Mouse (Mus musculus): Measurements from ENCODE around the gene Klhl22. TPM values are rescaled to one million over a fixed set of nuclear protein-coding genes. Genes with fewer than 3 reads are reported as not detected.
A peak's percentile ranks its signal among the peaks of the same experiment; 100 is the strongest.

The Klhl22 gene
- total and polyA plus RNA-seq, 3 experiments = not detected

GRCm38 (mm10) chr16:17721822-17722460 is 37.5 kb upstream of the Klhl22 start:
- peaks cover 0 to 27% of the 10 kb centered on the region in 2 experiments for H3K36me3 ChIP-seq (replicated peaks in 1 of 2; ENCODE audit: control insufficient read depth in 1 of 2, insufficient read depth in 1 of 2, low read length in 1 of 2)
- peak overlapping the region; percentile 72 to 75 (median 75) for H3K4me3 ChIP-seq (replicated peaks in 1 of 3; ENCODE audit: low read depth in 2 of 3, low read length in 2 of 3, poor library complexity in 1 of 3)
- H3K9me3 ChIP-seq (replicated peaks; ENCODE audit: low read length) = no peaks in the 10 kb centered on the region
- peak overlapping the region; percentile 80 for H3K9ac ChIP-seq (ENCODE audit: insufficient read depth, low read depth)
- peak overlapping the region; percentile 87 for H3K4me2 ChIP-seq (ENCODE audit: insufficient read depth, low read depth, poor library complexity, severe bottlenecking)
- peaks cover 55% of the 10 kb centered on the region for H3K79me2 ChIP-seq (replicated peaks; ENCODE audit: control insufficient read depth, extremely low read depth, insufficient read depth, poor library complexity, severe bottlenecking)
- H3K27ac ChIP-seq (ENCODE audit: insufficient read depth, low read depth) = peak overlapping the region; percentile 66
- H3K4me1 ChIP-seq (ENCODE audit: control insufficient read depth in 1 of 2, insufficient read depth in 2 of 2) = peaks cover 7 to 30% of the 10 kb centered on the region in 2 experiments
- dilution Hi-C loops (cut with MboI; ENCODE audit: extremely low pct_ligation_motif_present, extremely low pct_unique_long_range_greater_than_20kb, low sequenced_read_pairs) (no loop called here), in situ Hi-C loops (cut with MboI; ENCODE audit: low pct_ligation_motif_present, low pct_unique_long_range_greater_than_20kb, low sequenced_read_pairs) (no loop called here)
- no peaks in the 10 kb centered on the region for H3K27me3 ChIP-seq (replicated peaks)
- peak; percentile 33 for DNase-seq (ENCODE audit: extremely low read depth)
- TF ChIP-seq IRF4 (IDR thresholded peaks at IDR 0.05; ENCODE audit: low read depth, low read length) (no peak), MEF2A (IDR thresholded peaks at IDR 0.05; ENCODE audit: borderline replicate concordance, low read depth, low read length) (no peak), SIN3A (IDR thresholded peaks at IDR 0.05; ENCODE audit: low read length) (peak; percentile 7; the same call in 1 of the 2 replicates), MYC (IDR thresholded peaks at IDR 0.05; ENCODE audit: low read depth, low read length) (0 out of 2 replicates have a peak, but pooled peaks have one; percentile 17)

DNA sequence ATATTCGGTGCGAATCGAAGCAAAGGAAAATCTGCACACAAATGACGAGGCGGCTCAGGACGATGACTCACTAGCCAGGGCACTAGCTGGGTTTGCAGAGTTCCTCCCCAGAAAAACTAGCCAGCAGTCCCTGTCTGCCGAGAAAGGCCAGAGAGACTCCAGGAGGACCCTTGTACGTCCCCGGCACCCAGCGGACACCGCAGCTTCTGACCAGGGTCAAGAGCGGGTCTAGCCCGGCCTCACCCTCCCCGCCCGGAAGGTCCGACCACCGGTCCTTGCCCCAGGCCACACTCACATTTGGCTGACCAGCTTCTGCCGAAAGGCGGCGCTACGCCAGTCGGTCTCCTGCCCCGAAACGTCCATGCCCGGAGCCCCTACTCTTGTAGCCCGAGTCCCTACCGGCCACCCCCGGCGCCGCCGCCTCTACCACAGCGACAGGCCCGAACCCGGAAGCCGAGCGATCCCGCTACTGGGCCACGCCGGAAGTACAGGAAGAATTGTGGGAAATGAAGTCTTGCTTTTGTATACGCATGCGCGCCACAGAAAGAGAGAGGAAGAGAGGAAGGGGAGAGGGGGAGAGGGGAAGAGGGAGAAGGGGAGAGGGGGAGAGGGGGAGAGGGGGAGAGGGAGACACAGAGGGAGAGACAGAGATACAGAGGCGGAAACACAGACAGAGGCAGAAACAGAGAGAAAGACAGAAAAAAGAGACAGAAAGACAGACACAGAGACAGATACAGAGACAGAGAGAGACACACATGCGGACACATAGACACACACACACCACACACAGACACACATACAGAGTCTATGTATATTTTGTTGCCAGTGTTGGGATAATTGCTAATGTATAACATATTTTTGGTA is 36.7 kb upstream of the Klhl22 start:
- H3K4me1 ChIP-seq (ENCODE audit: control insufficient read depth in 1 of 2, insufficient read depth in 2 of 2) = peaks cover 8 to 32% of the 10 kb centered on the region in 2 experiments
- dilution Hi-C loops (cut with MboI; ENCODE audit: extremely low pct_ligation_motif_present, extremely low pct_unique_long_range_greater_than_20kb, low sequenced_read_pairs) (no loop called here), in situ Hi-C loops (cut with MboI; ENCODE audit: low pct_ligation_motif_present, low pct_unique_long_range_greater_than_20kb, low sequenced_read_pairs) (no loop called here)

More for the DNA sequence above, 36.7 kb upstream of the Klhl22 start:
- Histone ChIP-seq H3K27ac (ENCODE audit: insufficient read depth, low read depth) (peak overlapping the region; percentile 66), H3K27me3 (replicated peaks) (no peaks in the 10 kb centered on the region), H3K36me3 (replicated peaks in 1 of 2; ENCODE audit: control insufficient read depth in 1 of 2, insufficient read depth in 1 of 2, low read length in 1 of 2) (peaks cover 0 to 19% of the 10 kb centered on the region in 2 experiments), H3K79me2 (replicated peaks; ENCODE audit: control insufficient read depth, extremely low read depth, insufficient read depth, poor library complexity, severe bottlenecking) (peaks cover 47% of the 10 kb centered on the region), H3K9me3 (replicated peaks; ENCODE audit: low read length) (no peaks in the 10 kb centered on the region), H3K9ac (ENCODE audit: insufficient read depth, low read depth) (peak overlapping the region; percentile 80), H3K4me2 (ENCODE audit: insufficient read depth, low read depth, poor library complexity, severe bottlenecking) (peak overlapping the region; percentile 87), H3K4me3 (replicated peaks in 1 of 3; ENCODE audit: low read depth in 2 of 3, low read length in 2 of 3, poor library complexity in 1 of 3) (peak overlapping the region; percentile 72 to 75 (median 75))
- TF ChIP-seq GABPA (IDR thresholded peaks at IDR 0.05; ENCODE audit: insufficient replicate concordance, low read depth, low read length) = no peak; the same call in 1 of the 2 replicates
- TF ChIP-seq MXI1 (IDR thresholded peaks at IDR 0.05; ENCODE audit: low read depth, low read length) = peak; percentile 75
- TF ChIP-seq CHD1 (IDR thresholded peaks at IDR 0.05; ENCODE audit: low read depth, low read length) = peak; percentile 20; the same call in 1 of the 2 replicates
- TF ChIP-seq KAT2A (IDR thresholded peaks at IDR 0.05; ENCODE audit: insufficient replicate concordance, low read length) = peak; percentile 87; the same call in 1 of the 2 replicates
- TF ChIP-seq ELF1 (IDR thresholded peaks at IDR 0.05; ENCODE audit: low read depth, low read length) = peak; percentile 99
- peak in 1 of 2 experiments; percentile 57; a peak in 2 of 4 replicates for TF ChIP-seq CTCF (conservative IDR thresholded peaks at IDR 0.05 in 1 of 2, IDR thresholded peaks at IDR 0.05 in 1 of 2; ENCODE audit: low read depth in 2 of 2, low read length in 2 of 2)
- peak; percentile 91 for TF ChIP-seq NELFE (IDR thresholded peaks at IDR 0.05; ENCODE audit: low read depth, low read length)
- peak; percentile 94 for TF ChIP-seq POLR2A (IDR thresholded peaks at IDR 0.05; ENCODE audit: low read depth, low read length)
- peak; percentile 62 for TF ChIP-seq MAX (IDR thresholded peaks at IDR 0.05; ENCODE audit: low read length)
- peak; percentile 40; the same call in 1 of the 2 replicates for TF ChIP-seq POLR2AphosphoS2 (IDR thresholded peaks at IDR 0.05; ENCODE audit: low read depth, low read length)
- 0 out of 2 replicates have a peak, but pooled peaks have one; percentile 72 for TF ChIP-seq E2F4 (IDR thresholded peaks at IDR 0.05; ENCODE audit: insufficient replicate concordance, low read depth, low read length)
- TF ChIP-seq TBP (conservative IDR thresholded peaks at IDR 0.05; ENCODE audit: low read depth, low read length) = peak; percentile 73
- no peak for TF ChIP-seq ZC3H11A (IDR thresholded peaks at IDR 0.05; ENCODE audit: low read depth, low read length)
- TF ChIP-seq MYC (IDR thresholded peaks at IDR 0.05; ENCODE audit: low read depth, low read length) = peak; percentile 75; the same call in 1 of the 2 replicates
- 0 out of 2 replicates have a peak, but pooled peaks have one; percentile 18 for TF ChIP-seq RCOR1 (conservative IDR thresholded peaks at IDR 0.05; ENCODE audit: low read depth, low read length)
- no peak for TF ChIP-seq ZKSCAN1 (IDR thresholded peaks at IDR 0.05; ENCODE audit: borderline replicate concordance, low read depth, low read length)
- peak; percentile 97 for TF ChIP-seq UBTF (IDR thresholded peaks at IDR 0.05; ENCODE audit: low read depth, low read length)
- peak; percentile 73 for TF ChIP-seq TCF12 (IDR thresholded peaks at IDR 0.05; ENCODE audit: low read depth, low read length)
- peak; percentile 84 for TF ChIP-seq NRF1 (IDR thresholded peaks at IDR 0.05; ENCODE audit: low read depth, low read length)
- no peak for TF ChIP-seq ETS1 (conservative IDR thresholded peaks at IDR 0.05; ENCODE audit: low read depth, low read length)
- TF ChIP-seq SIN3A (IDR thresholded peaks at IDR 0.05; ENCODE audit: low read length) = peak; percentile 44; the same call in 1 of the 2 replicates
- TF ChIP-seq PAX5 (IDR thresholded peaks at IDR 0.05; ENCODE audit: low read length) = no peak
- TF ChIP-seq IRF4 (IDR thresholded peaks at IDR 0.05; ENCODE audit: low read depth, low read length) = no peak
- peak; percentile 91 for TF ChIP-seq HCFC1 (IDR thresholded peaks at IDR 0.05; ENCODE audit: low read depth, low read length)
- DNase-seq (ENCODE audit: extremely low read depth) = peak; percentile 97

Data from CH12.LX (cell line).